Mouse (Mus musculus) frontal cortex, adult 2 months (tissue): Measurements from ENCODE around the gene Tgfbr1. TPM values are rescaled to one million over a fixed set of nuclear protein-coding genes. Genes with fewer than 3 reads are reported as not detected.

Source experiments
- DNase-seq, 2 experiments: peaks; one replicate each; pipeline ENCODE4 v3.0.0; 2022; ENCODE audit warnings: low spot score in 1 of 2; ENCODE audit errors: extremely low spot score in 1 of 2
- polyA plus RNA-seq: library from polyadenylated mRNA; depleted of rRNA; stranded (reverse); fragments of >200 nt; gene quantifications from 2 replicates; pipeline ENCODE4 v1.2.3, GENCODE M21; 2012; rRNA removed

Gene Tgfbr1
- polyA plus RNA-seq: 11.6 and 15.6 TPM in 2 replicates

DNA sequence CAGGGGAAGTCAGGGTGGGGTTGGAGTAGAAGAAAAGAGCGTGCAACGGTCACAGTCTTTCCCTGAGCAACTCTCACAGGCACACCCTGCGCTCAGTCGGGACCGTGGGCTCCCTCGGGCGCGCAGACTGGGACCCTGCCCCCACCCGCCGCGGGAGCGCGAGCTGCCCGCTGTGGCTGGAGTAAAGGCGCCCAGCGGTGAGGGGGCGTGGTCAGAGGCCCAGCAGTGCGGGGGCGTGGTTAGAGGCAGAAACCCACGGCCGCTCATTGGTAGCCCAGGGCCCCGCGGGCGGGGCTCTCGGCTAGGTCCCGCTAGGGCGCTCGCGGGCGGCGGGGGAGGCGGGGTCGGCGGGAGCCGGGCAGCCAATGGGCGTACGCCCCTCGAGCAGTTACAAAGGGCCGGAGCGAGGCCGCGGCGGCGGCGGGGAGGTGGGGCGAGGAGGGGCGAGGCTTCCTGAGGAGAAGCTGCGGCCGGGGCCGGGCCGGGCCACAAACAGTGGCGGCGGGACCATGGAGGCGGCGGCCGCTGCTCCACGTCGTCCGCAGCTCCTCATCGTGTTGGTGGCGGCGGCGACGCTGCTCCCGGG, at the start of gene Tgfbr1:
Tgfbr1 (plus strand) TSS at position 420 of the 586 bp plus-strand sequence.
- peak; percentile 88 to 94 for DNase-seq

- DNase-seq: no peak
Measured at GRCm38 (mm10) chr4:47303340-47303998, 49.6 kb upstream of the Tgfbr1 start.

GRCm38 (mm10) chr4:47309886-47310625, 43.0 kb upstream of the Tgfbr1 start:
- DNase-seq: no peak

- no peak for DNase-seq
Measured at GRCm38 (mm10) chr4:47310812-47311211, 42.2 kb upstream of the Tgfbr1 start.

DNA sequence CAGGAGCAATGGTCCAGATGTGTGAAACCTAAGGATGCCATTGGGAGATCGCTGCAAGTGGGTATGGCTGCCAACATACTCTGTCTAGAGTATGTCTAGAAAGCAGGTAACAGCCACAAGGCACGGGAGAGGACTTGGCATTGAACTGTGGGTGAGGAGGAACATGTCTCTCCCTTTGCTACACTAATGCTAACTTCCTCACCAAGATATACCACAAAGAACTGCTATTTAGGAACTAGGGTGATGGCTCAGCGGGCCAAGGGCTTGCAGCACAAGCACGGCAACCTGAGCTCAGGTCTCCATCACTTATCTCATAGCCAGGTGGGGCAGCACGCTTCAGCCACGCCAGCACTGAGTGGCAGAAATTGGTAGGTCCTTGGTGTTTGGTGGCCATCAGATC, 41.6 kb upstream of the Tgfbr1 start:
- no peak for DNase-seq

GRCm38 (mm10) chr4:47311929-47312328, 41.1 kb upstream of the Tgfbr1 start:
- no peak for DNase-seq

GRCm38 (mm10) chr4:47312676-47313075, 40.3 kb upstream of the Tgfbr1 start:
- peak; percentile 31 to 74 for DNase-seq

DNA sequence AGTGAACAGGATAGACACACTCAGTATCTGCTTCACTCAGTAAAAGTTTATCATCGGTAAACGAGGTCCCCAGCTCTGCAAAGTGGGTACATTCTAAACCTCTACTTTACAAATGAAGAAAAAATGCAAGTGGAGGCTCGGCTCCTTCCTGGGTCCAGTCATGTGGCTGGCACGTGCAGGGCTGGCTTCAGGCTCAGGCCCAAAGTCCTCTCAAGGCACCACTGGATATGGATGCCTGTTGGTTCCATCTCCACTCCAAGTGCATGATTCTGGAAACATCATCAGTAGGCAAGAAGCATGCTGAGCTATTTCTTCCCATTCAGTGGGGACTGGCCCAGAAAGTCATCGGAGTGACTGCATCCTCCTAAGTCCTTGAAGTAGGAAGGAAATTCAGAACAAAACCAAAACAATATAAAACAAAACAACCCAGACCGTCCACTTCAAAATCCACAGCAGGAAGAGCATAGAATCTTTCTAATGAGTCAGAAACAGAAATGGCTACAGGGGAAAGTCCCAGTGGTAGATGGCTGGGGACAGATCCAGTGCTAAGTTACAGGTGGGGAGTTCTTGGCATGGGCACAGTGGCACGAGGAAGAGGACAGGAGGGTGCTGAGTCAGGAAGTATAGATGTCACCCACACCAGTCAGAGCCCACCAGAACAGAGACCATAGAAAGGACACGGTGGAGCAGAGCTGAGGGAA, 39.2 kb upstream of the Tgfbr1 start:
- no peak for DNase-seq

DNA sequence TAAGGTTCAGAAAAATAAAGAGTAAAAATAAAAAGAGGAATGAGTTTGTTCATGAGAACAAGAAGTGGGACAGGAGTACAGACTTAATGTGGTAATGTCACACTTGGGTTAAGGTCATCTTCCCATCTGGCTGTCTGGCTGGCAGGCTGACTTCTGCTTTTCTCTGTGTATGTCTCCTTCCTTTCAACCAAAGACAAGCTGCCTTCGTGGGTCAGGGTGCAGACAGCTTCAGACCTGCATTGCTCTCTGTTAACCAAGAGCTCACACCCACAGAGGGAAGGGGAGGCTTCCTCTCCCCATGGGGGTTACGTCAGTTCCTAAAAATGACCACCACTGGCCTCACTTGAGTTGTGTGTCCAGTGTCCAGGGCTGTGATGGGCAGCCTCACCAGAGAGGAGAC, 37.6 kb upstream of the Tgfbr1 start:
- no peak for DNase-seq

GRCm38 (mm10) chr4:47316432-47316831, 36.6 kb upstream of the Tgfbr1 start:
- DNase-seq: no peak

DNA sequence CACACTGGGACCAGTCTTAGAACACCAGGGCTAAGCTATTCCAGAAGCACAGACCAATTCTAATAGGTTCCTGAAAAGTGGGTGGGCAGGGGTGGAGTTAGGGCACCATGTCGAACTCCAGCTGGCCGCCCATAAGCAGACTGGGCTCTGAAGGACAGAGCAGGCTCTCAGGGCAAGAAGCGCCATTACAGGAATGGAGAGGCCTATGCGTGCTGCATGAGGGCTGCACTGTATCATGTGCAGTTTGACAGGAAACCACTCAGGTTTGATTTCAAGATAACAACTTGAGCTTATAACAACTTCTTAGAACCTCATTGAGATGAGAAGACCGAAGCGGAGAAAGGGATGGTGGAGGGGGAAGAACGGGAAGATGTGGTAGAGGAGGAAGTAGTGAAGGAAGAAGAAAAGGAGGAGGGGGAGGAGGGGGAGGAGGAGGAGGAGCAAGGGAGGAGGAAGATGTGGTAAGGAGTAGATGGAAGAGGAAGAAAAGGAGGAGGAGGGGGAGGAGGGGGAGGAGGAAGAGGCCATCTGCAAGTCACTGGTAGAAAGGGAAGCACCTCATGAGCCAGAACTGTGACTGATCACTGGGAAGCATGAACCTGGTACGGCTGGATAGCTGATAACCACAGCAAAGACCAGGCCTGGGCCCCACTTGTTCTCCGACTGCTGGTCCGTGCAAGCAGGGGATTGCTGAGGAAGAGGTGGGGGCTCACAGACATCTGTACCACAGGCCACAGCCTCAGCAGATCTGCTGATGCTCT, 33.3 kb upstream of the Tgfbr1 start:
- DNase-seq: no peak

GRCm38 (mm10) chr4:47322315-47322714, 30.7 kb upstream of the Tgfbr1 start:
- DNase-seq: no peak

DNA sequence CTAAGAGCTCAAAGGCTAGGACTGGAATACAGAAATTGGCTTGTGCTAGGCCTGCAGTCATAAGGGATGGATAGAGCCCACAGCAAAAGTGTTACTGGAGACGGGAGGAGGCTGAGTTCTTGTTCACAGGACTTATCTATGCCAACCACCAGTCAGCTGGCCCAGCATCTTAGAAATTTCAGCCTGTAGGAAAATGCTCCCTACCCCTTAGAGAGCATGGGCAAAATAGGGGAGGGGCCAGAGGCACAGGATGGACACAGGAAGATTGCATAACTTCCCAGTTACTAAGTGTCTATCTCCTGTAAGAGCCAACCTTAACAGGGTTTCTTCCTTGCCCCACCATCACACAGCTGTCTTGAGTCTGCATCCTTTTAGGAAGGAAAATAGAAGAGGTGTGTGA, 28.8 kb upstream of the Tgfbr1 start:
- DNase-seq: no peak

DNA sequence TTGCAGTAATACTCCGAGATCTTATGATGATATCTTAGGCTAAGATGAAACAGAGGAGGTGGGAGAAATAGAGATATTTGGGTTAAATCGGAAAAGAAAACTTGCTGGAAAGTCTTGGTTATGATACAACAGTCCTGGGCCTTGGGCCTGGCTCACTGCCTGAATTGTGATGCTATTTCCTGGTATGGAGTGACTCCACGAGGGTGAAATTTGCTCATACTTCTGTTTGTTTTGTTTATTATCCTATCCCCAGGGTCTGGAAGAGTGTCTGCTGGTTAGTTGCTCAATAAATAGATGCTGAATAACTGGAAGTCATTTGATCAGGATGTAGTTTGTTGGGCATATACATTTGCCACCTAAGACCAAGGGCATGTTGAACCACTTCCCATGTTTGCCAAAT, 25.2 kb upstream of the Tgfbr1 start:
- no peak for DNase-seq

DNA sequence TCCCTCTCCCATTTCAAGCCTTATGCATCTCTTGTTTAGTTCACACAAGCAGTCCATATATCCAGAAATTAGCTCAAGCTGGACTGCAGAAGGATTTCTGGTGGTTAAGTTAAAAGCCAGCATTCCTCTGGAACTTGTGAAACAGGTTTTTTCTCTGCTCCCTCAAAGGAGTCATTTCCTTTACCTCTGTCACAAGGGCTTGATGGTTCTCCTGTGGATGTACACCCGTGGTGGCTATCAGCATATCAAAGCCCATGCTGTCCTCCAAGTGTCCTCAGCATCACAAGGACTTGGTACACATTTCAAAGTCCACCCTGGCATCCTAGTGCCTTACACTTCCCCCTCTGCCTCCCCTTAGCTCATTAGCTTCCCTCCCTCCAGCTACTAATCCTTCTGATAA, 23.7 kb upstream of the Tgfbr1 start:
- DNase-seq: no peak

GRCm38 (mm10) chr4:47330378-47331052, 22.5 kb upstream of the Tgfbr1 start:
- no peak for DNase-seq

DNA sequence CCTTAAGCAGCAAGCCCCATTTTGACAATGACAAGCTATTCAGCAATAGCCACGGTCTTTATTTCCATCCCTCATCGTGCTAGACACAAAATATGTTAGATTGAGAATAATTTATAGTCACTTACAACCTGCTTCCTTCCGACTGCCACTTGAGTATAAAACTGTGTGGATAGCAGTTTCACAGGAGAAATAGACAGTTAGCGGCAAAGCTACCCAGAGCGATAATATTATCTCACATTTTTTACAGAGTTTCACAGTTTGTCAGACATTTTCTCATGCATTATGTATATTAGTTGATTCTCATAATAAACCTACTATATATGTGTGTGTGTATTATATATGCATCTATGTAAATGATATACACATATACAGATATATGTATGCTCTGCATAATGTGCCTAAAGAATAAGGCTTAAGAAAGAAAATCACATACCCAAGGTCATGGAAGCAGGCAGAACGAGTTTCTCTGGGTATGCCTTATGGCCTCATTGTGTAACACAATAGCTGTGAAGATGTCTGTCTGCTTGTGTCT, 20.1 kb upstream of the Tgfbr1 start:
- DNase-seq: no peak

DNA sequence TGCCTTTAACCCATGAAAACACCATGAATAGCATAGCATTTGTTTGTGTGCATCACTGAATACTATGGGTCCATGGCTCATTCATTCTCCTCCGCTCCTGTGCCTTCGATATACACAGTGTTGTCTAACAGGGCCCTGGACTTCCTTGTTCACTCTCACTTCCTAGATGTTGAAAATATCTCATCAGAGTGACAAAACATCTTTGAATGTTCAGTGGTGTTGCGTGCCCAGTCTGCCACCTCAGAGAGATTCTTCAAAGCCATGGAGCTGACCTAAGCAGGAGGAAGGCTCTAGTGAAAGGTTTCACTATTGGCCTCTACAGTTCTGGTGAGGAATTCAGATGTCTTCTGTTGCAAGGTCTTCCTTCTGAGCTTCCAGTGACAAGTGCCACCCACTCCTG, 19.5 kb upstream of the Tgfbr1 start:
- no peak for DNase-seq

DNA sequence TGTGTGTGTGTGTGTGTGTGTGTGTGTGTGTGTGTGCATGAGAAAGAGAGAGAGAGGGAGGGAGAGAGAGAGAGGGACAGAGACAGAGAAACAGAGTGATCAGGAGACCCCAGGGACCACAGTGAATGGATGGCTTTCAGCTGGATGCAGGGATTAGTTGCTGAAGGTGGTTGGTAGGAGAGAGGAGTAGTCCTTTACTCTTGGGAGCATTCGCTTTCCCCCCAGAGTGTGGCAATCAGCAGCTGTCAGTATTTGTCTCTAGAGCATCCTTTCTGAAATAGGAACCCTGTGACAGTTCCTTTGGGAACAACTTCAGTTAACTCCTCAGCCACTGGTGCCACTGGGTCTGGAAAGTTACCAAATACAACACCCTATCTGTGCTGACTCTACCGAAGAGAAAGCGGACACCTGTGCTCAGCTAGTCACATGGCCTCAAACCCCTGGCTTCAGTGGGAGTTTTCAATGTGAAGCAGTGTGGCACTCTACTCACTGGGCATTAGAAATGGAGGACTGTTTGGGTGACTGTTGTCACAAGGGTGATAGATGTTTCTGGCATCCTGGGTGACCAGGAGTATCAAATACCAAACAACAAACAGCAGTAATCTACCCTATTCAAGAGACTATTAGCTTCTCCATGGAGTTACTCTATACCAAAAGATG, 16.0 kb upstream of the Tgfbr1 start:
- no peak for DNase-seq
